ENCODE assay signal across 8 mouse cellular contexts in genomic region chr10:59149956-59150383, GRCm38 (mm10).
A peak's percentile ranks its signal among the peaks of the same experiment; 100 is the strongest.
DNase-seq lines count a peak whose midpoint lies in the region; ATAC-seq lines count a peak whose summit lies in the region.

No protein-coding gene starts in this region.

- 16% methylated on average over 8 of the region's 8 CpGs for WGBS in forebrain, embryonic 15.5 days
- WGBS in hindbrain, embryonic 11.5 days = 22% methylated on average over 8 of the region's 8 CpGs
- WGBS in midbrain, embryonic 11.5 days = 16% methylated on average over 8 of the region's 8 CpGs

- no peak overlapping the region for H3K9ac ChIP-seq in forebrain, embryonic 15.5 days (replicated peaks)
- no peak overlapping the region for H3K9ac ChIP-seq in hindbrain, embryonic 11.5 days (ENCODE audit: low read depth, low read length)
- no peak overlapping the region for H3K9ac ChIP-seq in midbrain, embryonic 11.5 days (ENCODE audit: low read length)

- H3K27me3 ChIP-seq in forebrain, embryonic 15.5 days = no peaks in the 10 kb centered on the region
- H3K27me3 ChIP-seq in hindbrain, embryonic 11.5 days (ENCODE audit: control insufficient read depth, insufficient read depth, low read length) = no peaks in the 10 kb centered on the region
- no peaks in the 10 kb centered on the region for H3K27me3 ChIP-seq in midbrain, embryonic 11.5 days (ENCODE audit: control insufficient read depth, insufficient read depth, low read length)

- peak; percentile 83 for ATAC-seq in forebrain, embryonic 15.5 days (replicated peaks)
- ATAC-seq in hindbrain, embryonic 11.5 days (ENCODE audit: low FRiP score) = peak; percentile 70; the same call in 1 of the 2 replicates
- ATAC-seq in midbrain, embryonic 11.5 days (ENCODE audit: low FRiP score) = peak; percentile 64; the same call in 1 of the 2 replicates

- no peak overlapping the region for H3K27ac ChIP-seq in forebrain, embryonic 15.5 days (replicated peaks)
- no peak overlapping the region for H3K27ac ChIP-seq in hindbrain, embryonic 11.5 days (ENCODE audit: low read depth, low read length)
- no peak overlapping the region for H3K27ac ChIP-seq in midbrain, embryonic 11.5 days (ENCODE audit: low read depth, low read length)

- H3K36me3 ChIP-seq in forebrain, embryonic 15.5 days = no peaks in the 10 kb centered on the region
- H3K36me3 ChIP-seq in hindbrain, embryonic 11.5 days (ENCODE audit: control insufficient read depth, insufficient read depth, low read length) = no peaks in the 10 kb centered on the region
- H3K36me3 ChIP-seq in midbrain, embryonic 11.5 days (ENCODE audit: control insufficient read depth, insufficient read depth, low read length) = no peaks in the 10 kb centered on the region

- no peak overlapping the region for H3K4me3 ChIP-seq in forebrain, embryonic 15.5 days
- no peak overlapping the region for H3K4me3 ChIP-seq in hindbrain, embryonic 11.5 days (ENCODE audit: low read depth, low read length)
- H3K4me3 ChIP-seq in midbrain, embryonic 11.5 days (ENCODE audit: low read depth, low read length) = no peak overlapping the region

- H3K4me2 ChIP-seq in forebrain, embryonic 15.5 days (replicated peaks) = no peak overlapping the region
- H3K4me2 ChIP-seq in hindbrain, embryonic 11.5 days (replicated peaks; ENCODE audit: low read depth, low read length) = no peak overlapping the region
- no peak overlapping the region for H3K4me2 ChIP-seq in midbrain, embryonic 11.5 days

- DNase-seq in spleen, postnatal 4 days (ENCODE audit: low spot score in 2 of 2) = peak; percentile 17 to 64
- no peak for DNase-seq in spleen, adult 12 weeks (ENCODE audit: low spot score)
- peak; percentile 44 for DNase-seq in c-Kit-positive CD71-negative TER-119-negative erythroid progenitor cells, embryonic 14.5 days (ENCODE audit: low read depth)
- peak; percentile 74 for DNase-seq in hindbrain, embryonic 11.5 days (ENCODE audit: low spot score)
- DNase-seq in layer of hippocampus, postnatal 10 days (ENCODE audit: low spot score in 2 of 2) = peak; percentile 43 to 60
- DNase-seq in midbrain, embryonic 11.5 days (ENCODE audit: low spot score, missing footprints) = peak; percentile 90
- DNase-seq in testis, postnatal 10 days (ENCODE audit: low spot score) = peak; percentile 64

- no peaks in the 10 kb centered on the region for H3K9me3 ChIP-seq in forebrain, embryonic 15.5 days
- H3K9me3 ChIP-seq in hindbrain, embryonic 11.5 days (ENCODE audit: control insufficient read depth, low read length) = no peaks in the 10 kb centered on the region
- H3K9me3 ChIP-seq in midbrain, embryonic 11.5 days (ENCODE audit: control insufficient read depth, low read length) = no peaks in the 10 kb centered on the region; the same call in 1 of the 2 replicates

- H3K4me1 ChIP-seq in forebrain, embryonic 15.5 days = peaks cover 4% of the 10 kb centered on the region
- no peaks in the 10 kb centered on the region for H3K4me1 ChIP-seq in hindbrain, embryonic 11.5 days (replicated peaks; ENCODE audit: control insufficient read depth, insufficient read depth, low read length)
- no peaks in the 10 kb centered on the region for H3K4me1 ChIP-seq in midbrain, embryonic 11.5 days (ENCODE audit: control insufficient read depth, insufficient read depth, low read length)
